Mouse (Mus musculus): ENCODE data around the gene Vinac1.

The Vinac1 gene

GRCm38 (mm10) chr2:129047811-129048210 is at the start of gene Vinac1:
Vinac1 (minus strand) TSS chr2:129048172.
- no peak for DNase-seq (ENCODE audit: low spot score in 2 of 2)

DNA sequence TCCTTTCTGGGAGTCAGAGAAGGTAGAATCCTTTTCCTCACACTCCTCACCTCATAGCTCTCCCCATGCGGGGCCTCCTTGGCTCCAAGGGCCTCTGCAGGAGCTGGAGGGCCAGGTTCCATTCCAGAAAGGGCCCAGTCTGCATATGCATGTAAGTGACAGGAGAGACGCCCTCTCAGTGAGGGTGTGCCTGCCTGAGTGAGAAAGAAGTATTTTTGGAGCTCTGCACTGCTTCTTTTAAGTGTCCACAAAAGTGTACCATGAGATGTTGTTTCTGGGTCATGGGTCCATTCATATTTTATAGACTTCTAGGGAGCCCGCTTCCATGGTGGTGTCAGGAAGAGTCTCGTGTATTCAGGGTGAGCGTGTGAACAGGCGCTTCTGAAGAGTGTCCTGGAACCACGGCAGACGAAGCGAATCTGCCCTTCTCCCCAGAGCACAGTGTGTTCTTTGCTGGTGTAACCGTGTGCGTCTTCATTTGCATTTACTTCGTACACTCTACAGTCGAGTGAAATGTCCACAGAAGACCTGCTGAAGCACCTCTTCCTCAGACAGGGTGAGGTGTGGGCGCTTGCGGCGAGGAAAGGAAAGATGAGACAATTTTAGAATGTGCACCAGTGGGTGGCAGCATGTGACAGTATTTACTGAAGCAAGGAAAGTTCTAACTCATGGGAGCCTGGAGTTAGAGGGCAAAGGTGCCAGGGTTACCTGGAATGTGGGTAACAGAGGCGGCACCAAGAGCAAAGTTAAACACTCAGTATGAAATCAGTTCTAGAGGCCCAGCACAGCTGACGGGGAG is 46.2 kb upstream of the Vinac1 start:
- DNase-seq (ENCODE audit: low spot score in 2 of 2): no peak

GRCm38 (mm10) chr2:129092810-129093209 is 44.8 kb upstream of the Vinac1 start:
- no peak for DNase-seq (ENCODE audit: low spot score in 2 of 2)

DNA sequence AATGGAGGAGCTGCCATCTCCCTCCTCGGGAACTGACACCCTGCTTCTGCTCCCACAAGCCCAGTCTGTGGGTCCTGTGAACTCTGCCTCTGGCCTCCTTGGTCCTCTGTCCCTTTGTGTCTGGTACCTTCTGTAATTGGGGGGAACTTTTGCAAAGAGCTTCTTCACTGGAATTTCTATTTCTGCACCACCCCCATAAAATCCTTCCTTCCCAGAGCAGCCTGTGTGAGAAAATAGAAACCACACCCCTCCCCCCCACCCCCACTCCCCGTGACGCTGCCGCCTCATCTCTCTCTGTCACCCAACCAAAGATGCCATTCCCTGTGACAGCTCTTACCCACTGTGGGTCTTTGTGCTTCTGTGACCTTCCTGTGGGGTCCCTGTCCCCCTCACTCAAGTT is 42.4 kb upstream of the Vinac1 start:
- DNase-seq (ENCODE audit: low spot score in 2 of 2): no peak

GRCm38 (mm10) chr2:129087520-129087919 is 39.5 kb upstream of the Vinac1 start:
- DNase-seq (ENCODE audit: low spot score in 2 of 2): no peak

- DNase-seq (ENCODE audit: low spot score in 2 of 2): peak in 1 of 2 experiments; percentile 50
Observed at GRCm38 (mm10) chr2:129084959-129085358, 37.0 kb upstream of the Vinac1 start.

DNA sequence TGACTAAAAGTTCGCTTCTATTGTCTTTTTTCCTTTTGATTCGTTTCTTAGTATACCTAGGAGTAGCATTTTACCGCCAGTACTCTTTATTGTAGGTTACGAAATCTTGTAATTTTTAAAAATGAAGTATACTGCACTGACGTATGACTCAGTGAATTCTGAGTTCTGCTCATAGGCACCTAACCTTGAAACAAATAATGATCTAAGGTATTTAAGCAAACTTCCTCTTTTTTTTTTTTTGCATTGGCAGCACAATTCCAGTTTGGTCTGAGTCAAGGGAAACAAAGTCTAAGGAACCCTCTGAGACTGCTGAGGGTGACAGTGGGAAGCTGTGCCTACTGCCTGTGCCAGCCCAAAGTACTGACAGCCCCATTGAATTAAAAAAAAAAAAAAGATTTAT is 35.5 kb upstream of the Vinac1 start:
- DNase-seq (ENCODE audit: low spot score in 2 of 2): no peak

DNA sequence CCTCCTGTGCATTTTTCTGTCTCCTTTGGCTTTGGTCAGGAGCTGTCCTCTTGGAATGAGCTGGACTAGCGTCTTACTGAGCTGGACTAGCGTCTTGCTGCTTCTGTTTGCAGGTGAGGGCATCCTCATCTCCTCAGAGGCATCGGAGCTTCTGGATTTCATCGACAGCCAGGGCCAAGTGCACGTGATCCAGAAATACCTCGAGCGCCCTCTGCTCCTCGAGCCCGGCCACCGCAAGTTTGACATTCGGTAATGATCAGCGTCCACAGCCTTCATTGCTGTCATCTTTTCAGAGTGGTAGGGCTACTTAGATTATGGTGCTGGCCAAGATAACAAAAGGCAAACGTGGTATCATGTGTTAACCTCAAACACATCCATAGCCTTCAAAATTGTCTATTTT is 33.1 kb upstream of the Vinac1 start:
- no peak for DNase-seq (ENCODE audit: low spot score in 2 of 2)

- DNase-seq (ENCODE audit: low spot score in 2 of 2): no peak
Observed at GRCm38 (mm10) chr2:129079194-129079593, 31.2 kb upstream of the Vinac1 start.

DNA sequence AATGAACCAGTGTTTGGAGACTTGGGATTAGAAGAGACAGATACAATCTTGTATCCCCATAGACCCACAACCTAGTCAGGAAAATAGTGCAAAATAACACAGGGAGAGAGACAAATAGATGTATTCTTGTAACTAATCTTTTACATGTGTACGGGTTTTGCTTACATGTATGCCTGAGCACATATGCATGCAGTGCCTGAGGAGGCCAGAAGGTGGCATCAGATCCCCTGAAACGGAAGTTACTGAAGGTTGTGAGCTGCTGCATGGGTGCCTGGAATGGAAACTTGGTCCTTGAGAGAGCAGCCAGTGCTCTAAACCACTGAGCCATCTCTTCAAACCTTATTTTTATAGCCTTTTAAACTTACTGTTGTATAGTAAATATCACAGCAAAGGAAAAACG is 30.3 kb upstream of the Vinac1 start:
- peak in 1 of 2 experiments; percentile 61 for DNase-seq (ENCODE audit: low spot score in 2 of 2)

DNA sequence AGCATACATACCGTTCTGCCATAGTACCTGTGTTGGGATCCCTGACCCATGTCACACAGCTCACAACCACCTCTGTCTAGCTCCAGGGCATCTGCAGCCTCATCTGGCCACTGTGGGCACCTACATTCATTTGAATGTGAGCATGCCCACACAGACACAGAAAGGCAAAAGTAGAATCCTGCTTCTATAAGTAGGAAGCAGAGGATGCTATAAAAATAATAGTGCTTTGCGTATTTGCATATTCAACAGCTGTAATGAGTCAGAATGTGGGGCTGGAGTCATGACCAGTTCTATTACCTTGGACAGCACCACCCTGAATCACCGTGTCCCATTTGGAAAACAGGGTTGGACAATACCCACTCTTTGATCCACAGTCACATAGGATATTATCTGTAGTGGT is 22.3 kb upstream of the Vinac1 start:
- DNase-seq (ENCODE audit: low spot score in 2 of 2): no peak

DNA sequence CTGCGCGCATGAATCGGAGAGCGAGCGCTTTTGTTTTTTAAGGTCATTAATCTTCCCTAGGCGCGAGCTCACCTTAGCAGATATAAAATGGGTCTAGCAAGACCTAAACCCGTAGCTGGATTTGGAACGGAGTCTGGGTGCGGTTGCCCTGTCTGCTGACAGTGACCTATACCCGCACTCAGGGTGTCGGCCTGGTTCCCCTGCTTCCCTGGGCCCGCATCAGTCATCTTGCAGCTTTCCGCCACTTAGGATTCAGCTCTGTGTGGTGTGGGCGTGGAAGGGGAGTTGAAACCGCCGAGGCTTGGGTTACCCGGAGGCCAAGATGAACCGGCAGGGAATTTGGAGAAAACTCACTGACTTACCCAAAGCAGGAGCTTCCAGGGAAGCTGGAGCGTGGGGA is 18.4 kb upstream of the Vinac1 start:
- peak; percentile 20 to 37 for DNase-seq (ENCODE audit: low spot score in 2 of 2)

- peak; percentile 60 to 78 for DNase-seq (ENCODE audit: low spot score in 2 of 2)
Observed at GRCm38 (mm10) chr2:129065437-129066282, 17.7 kb upstream of the Vinac1 start, which contains the start of gene Ttl. Ttl (plus strand) TSS chr2:129065942.

- no peak for DNase-seq (ENCODE audit: low spot score in 2 of 2)
Observed at GRCm38 (mm10) chr2:129061456-129062059, 13.6 kb upstream of the Vinac1 start.

DNA sequence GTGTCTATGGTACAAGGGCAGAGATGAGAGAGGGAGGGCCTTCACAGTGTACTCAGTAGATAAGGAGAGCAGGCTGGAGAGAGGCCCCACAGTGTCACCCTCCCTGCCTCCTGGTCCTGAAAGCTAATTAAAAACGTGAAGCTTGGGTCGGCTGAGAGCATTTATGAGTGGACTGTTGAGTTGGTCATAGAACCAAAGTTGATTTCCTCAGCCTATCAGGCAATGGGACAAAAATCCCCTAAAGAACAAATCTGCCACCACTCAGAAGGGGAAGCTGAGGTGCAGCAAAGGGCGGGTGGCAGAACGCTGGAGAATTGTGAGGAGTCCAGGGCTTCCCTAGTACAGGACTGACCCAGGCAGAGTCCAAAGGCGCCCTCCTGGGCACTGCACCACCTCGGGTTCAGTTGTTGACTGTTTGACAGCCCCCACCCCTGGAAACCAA is 10.0 kb upstream of the Vinac1 start:
- no peak for DNase-seq (ENCODE audit: low spot score in 2 of 2)

- no peak for DNase-seq (ENCODE audit: low spot score in 2 of 2)
Observed at GRCm38 (mm10) chr2:129057256-129057655, 9.3 kb upstream of the Vinac1 start.

DNA sequence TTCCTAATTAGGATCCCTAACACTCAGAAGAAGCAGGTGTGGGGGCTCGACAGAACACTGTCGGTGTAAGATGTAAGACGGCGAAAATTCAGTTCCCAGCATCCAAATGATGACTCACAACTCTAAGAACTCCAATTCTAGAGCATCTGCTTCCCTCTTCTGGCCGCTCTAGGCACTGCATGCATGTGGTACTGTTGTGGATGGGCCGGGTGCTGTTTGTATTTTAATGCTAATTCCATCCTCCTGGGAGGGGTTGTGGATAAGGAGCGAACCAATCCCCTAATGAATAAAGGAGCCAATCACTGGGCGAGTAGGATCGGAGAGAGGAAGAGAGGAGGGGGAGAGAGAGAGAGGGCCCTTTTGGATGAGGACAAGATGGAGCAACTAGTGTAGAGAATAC is 8.6 kb upstream of the Vinac1 start:
- DNase-seq (ENCODE audit: low spot score in 2 of 2): peak; percentile 22 to 63

DNA sequence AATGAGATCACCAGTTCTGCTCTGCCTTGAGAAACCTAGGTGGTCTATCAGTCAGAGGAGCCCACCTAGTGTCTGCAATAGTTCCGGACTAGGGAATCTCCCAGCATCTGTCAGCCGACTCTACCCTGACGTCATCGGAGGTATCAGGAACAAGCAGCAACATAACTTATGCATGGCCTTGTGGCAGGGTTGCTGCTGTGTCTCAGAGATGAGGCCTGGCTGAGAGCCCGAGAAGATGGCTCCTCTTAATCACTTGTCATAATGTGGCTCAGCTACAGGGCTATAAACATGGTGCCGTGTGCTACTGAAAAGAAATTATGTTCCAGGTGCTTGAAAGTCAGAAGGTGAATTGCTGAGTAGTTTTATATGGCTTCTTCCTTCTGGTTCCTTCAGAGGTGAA is 7.8 kb upstream of the Vinac1 start:
- DNase-seq (ENCODE audit: low spot score in 2 of 2): no peak

- no peak for DNase-seq (ENCODE audit: low spot score in 2 of 2)
Observed at GRCm38 (mm10) chr2:129052451-129052983, 4.5 kb upstream of the Vinac1 start.

GRCm38 (mm10) chr2:129046846-129047196 is 1.2 kb downstream of the Vinac1 start:
- no peak for DNase-seq (ENCODE audit: low spot score in 2 of 2)

GRCm38 (mm10) chr2:129046172-129046845 is 1.7 kb downstream of the Vinac1 start:
- no peak for DNase-seq (ENCODE audit: low spot score in 2 of 2)

- peak in 1 of 2 experiments; percentile 20 for DNase-seq (ENCODE audit: low spot score in 2 of 2)
Observed at GRCm38 (mm10) chr2:129040567-129040966, 7.4 kb downstream of the Vinac1 start.

Data from spleen, postnatal 10 days (tissue).